Mouse (Mus musculus): ENCODE measurements around the gene Smg5.

DNA sequence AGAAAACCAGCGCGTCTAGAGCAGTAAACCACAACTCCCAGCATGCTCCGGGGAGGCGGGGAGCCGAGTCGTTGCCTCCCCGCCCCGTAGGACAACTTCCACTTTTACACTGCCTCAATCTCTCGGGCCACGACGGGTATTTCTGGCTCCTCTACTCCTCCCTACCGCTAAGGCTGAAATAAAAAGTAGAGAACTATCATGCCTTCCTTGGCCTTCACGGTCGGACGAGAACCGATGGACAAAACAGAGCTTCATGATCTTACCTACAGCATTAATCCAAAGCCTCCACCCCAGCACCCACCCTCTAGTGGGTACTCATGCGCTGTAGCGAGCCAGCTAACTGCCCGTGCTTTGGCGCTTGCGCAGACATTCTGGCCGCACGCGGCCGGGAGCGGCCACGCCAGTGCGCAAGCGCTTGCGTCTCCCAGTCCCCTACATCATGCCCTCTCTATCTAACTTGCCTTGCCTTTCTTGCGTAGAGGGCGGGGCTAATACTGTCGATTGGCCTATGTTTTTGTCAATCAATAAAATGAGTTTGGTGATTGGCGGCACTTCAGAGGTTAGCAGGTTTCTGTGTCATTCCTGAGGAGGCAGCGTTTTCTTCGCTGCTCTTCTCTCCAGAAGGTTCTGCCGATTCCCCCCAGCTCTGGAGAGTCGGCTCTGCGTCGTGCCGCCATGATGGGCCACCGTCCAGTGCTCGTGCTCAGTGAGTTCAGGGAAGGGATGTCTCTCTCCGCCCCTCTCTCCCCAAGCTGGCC is 39.3 kb upstream of the Smg5 start, which contains the start of the genes Tsacc and Cct3:
- TF ChIP-seq ZNF384 (IDR thresholded peaks at IDR 0.05; ENCODE audit: low read depth, low read length) (no peak), ZC3H11A (IDR thresholded peaks at IDR 0.05; ENCODE audit: borderline replicate concordance, low read depth, low read length) (no peak), MAFK (IDR thresholded peaks at IDR 0.05; ENCODE audit: insufficient read depth, low read depth, low read length) (0 out of 2 replicates have a peak, but pooled peaks have one; percentile 41), CHD2 (IDR thresholded peaks at IDR 0.05; ENCODE audit: low read depth, low read length) (peak; percentile 94), HCFC1 (IDR thresholded peaks at IDR 0.05; ENCODE audit: borderline replicate concordance, insufficient read depth, low read length) (peak; percentile 88)

Data from ES-E14 (cell line).